In the genomic region with DNA sequence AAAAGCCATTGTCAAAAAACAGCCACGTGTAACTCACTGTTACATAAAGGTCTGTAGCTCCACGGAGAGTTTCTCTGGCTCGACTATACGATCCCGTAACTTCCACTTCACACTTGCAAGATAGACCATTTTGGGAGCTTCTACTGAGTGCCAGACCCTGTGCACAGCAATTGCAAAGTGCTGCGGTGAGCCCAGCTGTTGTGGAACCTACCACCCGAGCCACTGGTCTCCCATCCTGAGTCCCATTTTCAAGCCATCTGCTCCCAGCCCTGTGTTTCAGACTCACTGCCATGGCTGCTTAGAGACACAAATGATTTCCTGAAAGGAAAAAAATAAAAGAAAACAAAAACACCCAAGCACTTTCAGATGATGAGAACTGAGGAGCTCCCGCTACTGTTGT, we compare ENCODE assay signal across 15 mouse cellular contexts.
"Had no signal": no experiment of that assay in that cellular context is flagged by ENCODE, and none has a peak within 500 bp of the region (broad histone marks: within the 10 kb centered on the region; RNA-seq: fewer than 3 reads in every experiment).

No protein-coding gene starts in this region.

- H3K9me3 ChIP-seq: neural tube, embryonic 15.5 days; stomach, embryonic 15.5 days had no signal

- DNase-seq: retina, postnatal 1 day; right cerebral cortex, adult 18-20 months; right cerebral cortex, postnatal 14 days; right cerebral cortex, postnatal 25 days; right cerebral cortex, postnatal 4 days; spleen, adult 18-20 months; thymus, adult 18-20 months; thymus, adult 2 months; thymus, postnatal 14 days; thymus, postnatal 25 days; thymus, postnatal 36 days; thymus, postnatal 4 days had no signal

- H3K9ac ChIP-seq: neural tube, embryonic 15.5 days; stomach, embryonic 15.5 days had no signal

- H3K27me3 ChIP-seq: neural tube, embryonic 15.5 days; stomach, embryonic 15.5 days had no signal

- H3K27ac ChIP-seq: neural tube, embryonic 15.5 days; stomach, embryonic 15.5 days; stomach, postnatal 0 days had no signal

- H3K4me2 ChIP-seq: neural tube, embryonic 15.5 days; stomach, embryonic 15.5 days had no signal

- H3K4me3 ChIP-seq: neural tube, embryonic 15.5 days; stomach, embryonic 15.5 days had no signal
